Mouse (Mus musculus): ENCODE data around the gene Spon1.
A peak's percentile ranks its signal among the peaks of the same experiment; 100 is the strongest.

Gene Spon1

GRCm38 (mm10) chr7:114004171-114004570 is 238.4 kb downstream of the Spon1 start:
- no peak for DNase-seq (ENCODE audit: low spot score in 2 of 2)

GRCm38 (mm10) chr7:114005499-114005898 is 239.7 kb downstream of the Spon1 start:
- DNase-seq (ENCODE audit: low spot score in 2 of 2) = no peak

GRCm38 (mm10) chr7:114006456-114006855 is 240.7 kb downstream of the Spon1 start:
- DNase-seq (ENCODE audit: low spot score in 2 of 2) = no peak

GRCm38 (mm10) chr7:114007565-114007964 is 241.8 kb downstream of the Spon1 start:
- DNase-seq (ENCODE audit: low spot score in 2 of 2) = peak in 1 of 2 experiments; percentile 32

GRCm38 (mm10) chr7:114011726-114012443 is 246.1 kb downstream of the Spon1 start:
- no peak for DNase-seq (ENCODE audit: low spot score in 2 of 2)

- DNase-seq (ENCODE audit: low spot score in 2 of 2) = no peak
These were observed 250.5 kb downstream of the Spon1 start for GRCm38 (mm10) chr7:114016001-114016949.

GRCm38 (mm10) chr7:114018861-114019260 is 253.1 kb downstream of the Spon1 start:
- no peak for DNase-seq (ENCODE audit: low spot score in 2 of 2)

GRCm38 (mm10) chr7:114020057-114020703 is 254.4 kb downstream of the Spon1 start:
- DNase-seq (ENCODE audit: low spot score in 2 of 2) = no peak

GRCm38 (mm10) chr7:114020704-114021093 is 254.9 kb downstream of the Spon1 start:
- DNase-seq (ENCODE audit: low spot score in 2 of 2) = peak; percentile 47 to 75

- DNase-seq (ENCODE audit: low spot score in 2 of 2) = no peak
These were observed 261.1 kb downstream of the Spon1 start for GRCm38 (mm10) chr7:114026923-114027322.

- DNase-seq (ENCODE audit: low spot score in 2 of 2) = peak in 1 of 2 experiments; percentile 57
These were observed 261.6 kb downstream of the Spon1 start for GRCm38 (mm10) chr7:114027406-114027805.

GRCm38 (mm10) chr7:114028828-114029227 is 263.0 kb downstream of the Spon1 start:
- DNase-seq (ENCODE audit: low spot score in 2 of 2) = no peak

- DNase-seq (ENCODE audit: low spot score in 2 of 2) = peak in 1 of 2 experiments; percentile 33
These were observed 263.8 kb downstream of the Spon1 start for GRCm38 (mm10) chr7:114029596-114029995.

GRCm38 (mm10) chr7:114037237-114037636 is 271.4 kb downstream of the Spon1 start:
- DNase-seq (ENCODE audit: low spot score in 2 of 2) = no peak

- no peak for DNase-seq (ENCODE audit: low spot score in 2 of 2)
These were observed 275.6 kb downstream of the Spon1 start for GRCm38 (mm10) chr7:114041349-114041748.

GRCm38 (mm10) chr7:114042973-114043928 is 277.5 kb downstream of the Spon1 start:
- no peak for DNase-seq (ENCODE audit: low spot score in 2 of 2)

- no peak for DNase-seq (ENCODE audit: low spot score in 2 of 2)
These were observed 278.2 kb downstream of the Spon1 start for GRCm38 (mm10) chr7:114043929-114044549.

- no peak for DNase-seq (ENCODE audit: low spot score in 2 of 2)
These were observed 280.0 kb downstream of the Spon1 start for GRCm38 (mm10) chr7:114045814-114046213.

- DNase-seq (ENCODE audit: low spot score in 2 of 2) = no peak
These were observed 287.9 kb downstream of the Spon1 start for GRCm38 (mm10) chr7:114053720-114054119.

- DNase-seq (ENCODE audit: low spot score in 2 of 2) = no peak
These were observed 292.4 kb downstream of the Spon1 start for GRCm38 (mm10) chr7:114058166-114058565.
